Mouse (Mus musculus) activated CD4-positive, CD25-positive, alpha-beta regulatory T cell, adult 4 months (primary cell): ENCODE results near the gene Cdh13. TPM values are rescaled to one million over a fixed set of nuclear protein-coding genes. Genes with fewer than 3 reads are reported as not detected.

ENCODE experiments used
- ATAC-seq: one replicate; pipeline ENCODE4 v1.8.0; 2017
- polyA plus RNA-seq, 2 experiments: library from polyadenylated mRNA; unstranded; fragments of 100-300 nt; shearing (Covaris generic); gene quantifications; one replicate each; pipeline ENCODE4 v1.2.1; 2017

The Cdh13 gene
- polyA plus RNA-seq, 2 experiments from 2014 or later: 0.15 to 0.34 TPM

DNA sequence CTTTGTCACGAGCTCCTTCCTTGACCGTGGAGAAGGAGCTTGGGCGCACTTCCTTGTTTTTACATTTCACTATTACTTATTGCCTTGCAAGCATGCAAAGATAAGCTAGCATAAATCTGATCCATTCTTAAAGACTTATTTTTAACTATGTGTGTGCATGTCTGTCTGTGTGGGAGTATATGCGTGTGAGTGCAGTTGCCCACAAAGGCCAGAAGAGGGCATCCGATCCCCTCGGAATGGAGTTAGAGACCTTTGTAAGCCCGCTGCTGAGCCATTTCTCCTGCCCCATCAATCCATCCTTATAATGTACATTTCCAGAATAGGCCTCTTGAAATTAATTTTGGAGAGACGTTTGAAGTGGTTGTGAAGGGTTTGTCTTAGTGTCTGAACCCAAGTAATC, 298.7 kb downstream of the Cdh13 start:
- no peak for ATAC-seq

GRCm38 (mm10) chr8:118587981-118588380, 304.4 kb downstream of the Cdh13 start:
- no peak for ATAC-seq

- ATAC-seq: no peak
Observed at GRCm38 (mm10) chr8:118596816-118597215, 313.3 kb downstream of the Cdh13 start.

- ATAC-seq: no peak
Observed at GRCm38 (mm10) chr8:118601376-118601775, 317.8 kb downstream of the Cdh13 start.

GRCm38 (mm10) chr8:118602074-118602473, 318.5 kb downstream of the Cdh13 start:
- ATAC-seq: no peak

GRCm38 (mm10) chr8:118611551-118611950, 328.0 kb downstream of the Cdh13 start:
- no peak for ATAC-seq

- no peak for ATAC-seq
Observed at GRCm38 (mm10) chr8:118618195-118618594, 334.7 kb downstream of the Cdh13 start.

DNA sequence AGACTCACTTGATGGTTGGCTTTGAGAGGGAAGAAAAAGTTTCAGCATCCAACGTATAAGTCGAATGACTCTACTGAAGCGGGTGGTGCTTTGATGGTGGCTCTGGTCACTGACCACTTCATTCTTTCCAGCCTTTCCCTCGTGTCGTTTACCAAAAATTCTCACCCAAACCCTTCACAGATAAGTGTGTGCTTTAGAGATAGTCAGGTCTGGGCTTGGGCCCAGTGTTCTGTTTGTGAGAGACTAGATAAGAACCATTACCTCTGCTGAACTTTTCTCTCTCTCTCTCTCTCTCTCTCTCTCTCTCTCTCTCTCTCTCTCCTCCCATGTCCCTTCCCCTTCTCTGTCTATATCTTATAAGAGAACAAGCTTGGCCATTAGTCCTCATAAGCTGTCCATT, 342.9 kb downstream of the Cdh13 start:
- ATAC-seq: no peak

DNA sequence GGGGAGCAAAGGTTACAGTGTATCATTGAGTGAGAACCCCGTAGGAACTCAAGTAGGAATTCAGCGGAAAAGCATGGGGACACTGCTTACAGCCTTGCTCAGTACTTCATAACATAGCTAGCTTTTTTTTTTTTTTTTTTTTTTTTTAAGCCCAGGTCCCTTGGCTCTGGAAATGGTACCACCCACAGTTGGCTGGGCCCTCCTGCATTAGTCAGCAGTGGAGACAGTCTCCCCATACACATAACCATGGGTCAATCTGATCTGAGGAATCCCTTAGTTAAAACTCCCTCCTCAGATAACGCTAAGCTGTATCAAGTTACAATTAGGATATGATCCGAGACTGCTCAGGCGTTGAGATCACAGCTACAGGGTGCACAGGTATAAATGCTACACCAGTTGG, 344.2 kb downstream of the Cdh13 start:
- ATAC-seq: no peak

DNA sequence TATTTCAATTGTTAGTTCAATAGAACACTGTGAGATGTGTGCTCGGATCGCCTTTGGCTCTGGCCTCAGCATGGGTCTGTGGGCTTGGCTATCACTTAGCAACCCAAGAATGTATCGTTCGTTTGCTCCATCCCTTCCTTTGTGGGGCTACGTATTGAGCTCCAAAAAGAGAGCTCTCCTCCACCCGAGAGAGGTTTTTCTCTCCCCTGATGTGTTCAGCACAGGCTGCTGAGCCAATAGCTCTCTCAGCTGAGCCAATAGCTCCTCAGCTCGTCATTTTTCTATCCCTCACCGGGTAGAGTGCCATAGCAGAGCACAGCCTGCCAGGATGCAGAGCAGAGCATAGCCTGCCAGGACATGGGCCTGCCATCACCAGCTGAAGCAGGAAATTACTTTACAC, 345.2 kb downstream of the Cdh13 start:
- ATAC-seq: no peak

DNA sequence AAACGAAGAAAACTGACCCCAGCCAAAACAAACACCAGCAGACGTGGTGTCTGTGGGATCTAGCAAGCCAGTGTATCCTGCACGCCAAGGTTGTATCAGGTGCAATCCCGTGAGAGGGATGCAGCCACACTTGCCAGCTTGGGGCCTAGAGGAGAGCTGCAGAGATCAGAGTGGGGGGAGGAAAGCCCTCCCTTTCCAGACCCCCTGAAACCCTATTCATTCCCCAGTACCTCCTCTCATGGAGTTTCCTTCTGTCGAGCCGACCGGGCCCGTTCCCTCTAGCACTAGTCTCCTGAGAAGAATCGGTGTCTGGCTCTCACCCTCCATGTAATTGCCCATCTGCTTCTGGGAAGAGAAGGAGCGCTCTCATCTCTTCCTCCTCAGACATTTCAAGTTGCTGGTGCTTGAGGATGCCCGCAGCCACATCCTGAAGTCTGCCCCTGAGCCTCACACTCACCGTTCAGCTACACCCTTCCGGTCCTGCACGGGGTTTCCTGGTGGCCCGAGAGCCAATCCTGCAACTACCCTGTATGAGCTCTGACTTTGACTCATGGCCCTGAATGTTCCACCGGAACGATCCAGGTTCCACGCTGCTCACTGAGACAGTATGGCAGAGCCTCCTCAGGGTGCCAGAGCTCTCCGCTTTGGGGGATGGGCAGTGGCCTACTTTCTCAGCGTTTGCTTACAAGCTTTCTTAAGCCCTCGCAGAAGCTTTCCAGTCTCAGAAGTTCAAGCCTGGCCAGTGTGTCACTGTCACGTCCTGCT, 351.9 kb downstream of the Cdh13 start:
- no peak for ATAC-seq

GRCm38 (mm10) chr8:118639606-118640005, 356.1 kb downstream of the Cdh13 start:
- ATAC-seq: no peak

GRCm38 (mm10) chr8:118641799-118642198, 358.3 kb downstream of the Cdh13 start:
- ATAC-seq: no peak

DNA sequence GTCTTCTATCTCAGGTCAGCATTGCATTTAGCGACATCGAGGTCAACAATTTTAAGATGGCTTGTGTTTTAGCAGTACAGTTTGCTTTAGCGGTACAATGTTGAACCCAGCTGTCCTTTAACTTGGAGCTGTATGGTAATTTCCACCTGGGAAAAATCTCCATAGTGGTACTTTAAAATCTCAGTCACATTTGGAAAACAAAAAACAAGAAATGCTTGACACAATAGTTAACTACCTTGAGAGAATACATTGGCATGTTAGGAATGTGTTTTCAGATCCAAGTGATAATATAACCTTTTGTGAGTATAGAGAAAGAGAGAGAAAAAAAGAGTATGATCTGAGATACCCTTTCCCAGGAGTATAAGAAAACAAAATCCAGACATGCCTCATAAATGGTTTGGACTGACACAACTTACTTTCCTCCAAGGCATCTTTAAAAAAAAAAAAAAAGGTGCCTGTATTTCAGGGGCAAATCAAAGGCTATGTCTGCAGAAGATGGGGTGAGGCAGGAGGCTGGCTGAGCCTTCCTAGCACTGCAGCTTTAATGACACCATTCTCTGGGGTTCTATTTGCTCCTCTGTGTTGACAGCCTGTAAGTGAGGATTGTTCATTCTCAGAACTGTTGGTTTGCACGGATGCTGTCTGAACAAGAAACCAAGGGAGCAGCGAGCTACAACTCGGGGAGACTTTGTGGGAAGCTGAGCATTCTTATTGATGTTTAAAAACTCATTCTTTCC, 365.4 kb downstream of the Cdh13 start:
- no peak for ATAC-seq

- ATAC-seq: no peak
Observed at GRCm38 (mm10) chr8:118649981-118650380, 366.4 kb downstream of the Cdh13 start.

DNA sequence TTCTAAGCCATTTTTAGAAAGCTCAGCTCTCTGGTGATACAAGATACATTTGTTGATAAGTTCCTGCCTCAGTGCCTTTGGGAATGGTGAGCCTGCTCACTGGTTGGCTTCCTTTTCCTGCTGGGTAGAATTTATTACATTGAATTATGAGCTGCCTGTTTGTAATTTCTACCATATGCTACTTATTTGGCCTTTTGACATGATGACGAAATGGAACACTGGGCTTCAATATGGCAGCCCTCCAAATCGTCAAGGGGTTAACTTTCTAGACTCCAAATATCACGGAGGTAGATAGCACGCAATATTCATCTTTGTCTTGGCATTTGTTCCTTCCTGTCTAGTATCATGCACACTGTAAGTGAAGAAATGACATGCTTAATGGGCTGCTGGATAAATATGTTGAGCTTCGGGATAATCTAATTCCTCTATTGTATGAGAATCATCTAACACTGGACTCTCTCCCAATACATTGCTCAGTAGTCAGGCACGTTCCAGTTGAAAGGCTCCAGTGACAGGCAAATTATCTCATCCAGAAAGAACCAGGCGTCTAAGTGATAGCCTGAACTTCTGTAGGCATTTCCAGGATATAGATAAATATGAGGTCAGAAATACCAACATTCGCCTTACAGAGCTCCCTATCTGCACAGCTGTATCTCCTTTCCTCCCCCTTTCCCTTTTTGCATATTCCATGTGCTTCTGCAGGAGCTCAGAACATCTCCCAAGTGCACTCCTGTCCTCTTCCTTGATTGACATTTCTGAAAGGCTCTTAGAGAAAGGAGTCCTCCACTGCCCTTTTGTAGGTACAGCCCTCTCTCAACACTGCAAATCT, 378.7 kb downstream of the Cdh13 start:
- ATAC-seq: no peak

DNA sequence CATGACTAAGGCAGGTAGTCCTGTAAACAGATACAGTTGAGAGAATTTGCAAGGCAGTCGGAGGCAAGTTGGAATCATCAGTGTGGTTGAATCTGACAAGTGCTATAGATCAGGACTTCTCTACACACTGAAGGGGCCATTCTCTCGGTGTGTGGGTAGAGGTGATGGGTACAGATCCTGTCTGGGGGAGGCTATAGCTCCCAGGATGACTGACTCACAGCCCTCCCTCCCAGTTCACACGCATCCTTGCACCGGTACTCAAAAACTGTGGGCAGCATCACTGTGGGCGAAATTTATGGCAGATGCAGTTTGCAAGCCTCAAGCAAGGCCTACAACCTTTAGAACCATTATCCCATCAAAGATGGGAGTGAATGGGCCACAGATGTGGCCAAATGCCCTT, 381.5 kb downstream of the Cdh13 start:
- ATAC-seq: no peak

GRCm38 (mm10) chr8:118667736-118668135, 384.2 kb downstream of the Cdh13 start:
- no peak for ATAC-seq

- no peak for ATAC-seq
Observed at GRCm38 (mm10) chr8:118676233-118676632, 392.7 kb downstream of the Cdh13 start.

- ATAC-seq: no peak
Observed at GRCm38 (mm10) chr8:118679347-118679746, 395.8 kb downstream of the Cdh13 start.

DNA sequence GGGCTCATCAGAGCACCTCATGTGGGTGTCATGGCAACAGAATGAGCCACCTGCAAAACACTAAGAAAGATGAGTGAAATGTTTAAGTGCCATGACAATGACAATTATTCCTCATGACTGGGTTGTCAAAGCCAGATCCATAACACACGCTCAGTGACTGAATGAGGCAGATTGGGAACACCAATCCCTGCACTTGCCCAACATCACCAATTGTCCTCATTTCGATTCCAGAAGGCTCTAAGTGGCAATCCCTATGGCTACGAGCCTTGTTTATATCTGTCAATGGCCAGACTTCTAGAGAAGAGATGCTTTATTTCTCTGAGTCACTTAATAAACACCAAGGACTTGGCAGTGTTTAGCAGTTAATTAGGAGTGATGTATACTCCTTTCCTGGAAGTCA, 399.9 kb downstream of the Cdh13 start:
- ATAC-seq: no peak

GRCm38 (mm10) chr8:118685863-118686262, 402.3 kb downstream of the Cdh13 start:
- no peak for ATAC-seq

DNA sequence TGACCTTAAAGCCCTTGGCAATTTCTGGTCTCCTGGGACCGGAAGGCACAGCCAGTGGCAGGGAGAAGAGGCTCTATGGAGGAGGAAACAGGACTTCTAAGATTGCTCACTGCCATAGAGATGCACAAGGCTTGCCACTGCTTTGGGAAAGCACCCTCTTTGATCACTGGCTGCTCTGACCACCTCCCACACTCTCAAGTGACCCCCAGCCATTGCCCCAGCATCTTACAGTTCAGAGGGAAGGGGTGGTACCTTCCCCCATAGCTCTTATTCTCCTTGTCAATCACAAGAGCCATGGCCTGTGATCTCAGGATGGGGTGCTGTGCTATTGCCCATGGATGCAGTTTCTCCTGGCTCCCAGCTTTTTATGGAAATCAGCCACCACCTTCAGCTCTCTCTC, 406.3 kb downstream of the Cdh13 start:
- ATAC-seq: no peak
